Mouse (Mus musculus) hindbrain, embryonic 13.5 days (tissue): ENCODE results near the gene Rnf168. TPM values are rescaled to one million over a fixed set of nuclear protein-coding genes. Genes with fewer than 3 reads are reported as not detected.
"Not testable (repeated sequence)": the region's sequence is repeated elsewhere in the genome, so short reads cannot be mapped to it uniquely, and the experiment has no call there.

Experiments used
- ATAC-seq: fragments of 200-750 bp; cut with Nextera tagmentation; 2 replicates; pipeline ENCODE4 v1.8.0; 2017; ENCODE audit warnings: moderate TSS enrichment; ENCODE audit not compliant: low FRiP score
- H3K27ac ChIP-seq: fragments of 300-500 bp; sonication (generic); 2 replicates; pipeline ENCODE4 v1.5.1; 2015; ENCODE audit warnings: inconsistent platforms, mild to moderate bottlenecking, moderate library complexity
- H3K27me3 ChIP-seq: fragments of 300-500 bp; sonication (generic); 2 replicates; pipeline ENCODE4 v1.6.1; 2015; ENCODE audit warnings: mild to moderate bottlenecking, inconsistent platforms
- H3K36me3 ChIP-seq: fragments of 300-500 bp; sonication (generic); 2 replicates; pipeline ENCODE4 v1.6.1; 2015; ENCODE audit warnings: mild to moderate bottlenecking, inconsistent platforms
- H3K4me1 ChIP-seq: fragments of 300-500 bp; sonication (generic); replicated peaks from 2 replicates; pipeline ENCODE4 v1.6.1; 2015; ENCODE audit warnings: inconsistent platforms
- H3K4me2 ChIP-seq: fragments of 300-500 bp; sonication (generic); 2 replicates; pipeline ENCODE4 v1.6.1; 2015; ENCODE audit warnings: inconsistent platforms, mild to moderate bottlenecking, moderate library complexity
- H3K4me3 ChIP-seq: fragments of 300-500 bp; sonication (generic); 2 replicates; pipeline ENCODE4 v1.5.1; 2015; ENCODE audit warnings: mild to moderate bottlenecking, inconsistent platforms
- H3K9ac ChIP-seq: fragments of 300-500 bp; sonication (generic); 2 replicates; pipeline ENCODE4 v1.6.1; 2015; ENCODE audit warnings: mild to moderate bottlenecking, inconsistent platforms
- H3K9me3 ChIP-seq: fragments of 300-500 bp; sonication (generic); 2 replicates; pipeline ENCODE4 v1.6.1; 2016; ENCODE audit warnings: inconsistent platforms
- WGBS: fragments of 180-500 bp; shearing (Covaris S2); methylation state at CpG from one replicate; pipeline ENCODE4 v1.1.7; 2015; 5-methylcytosine and 5-hydroxymethylcytosine counted together
- polyA plus RNA-seq: library from polyadenylated mRNA; unstranded; fragments of >200 nt; fragmentation: Nextera tagmentation; extraction: Ambion mirVana; gene quantifications from 2 replicates; pipeline ENCODE4 v1.2.1, GENCODE M21; 2015

Rnf168 gene
- polyA plus RNA-seq, 1 experiment from 2014 or later = 29.1 TPM

- Histone ChIP-seq H3K9me3 (no peaks in the 10 kb centered on the region), H3K4me3 (no peak overlapping the region), H3K27me3 (no peaks in the 10 kb centered on the region), H3K9ac (no peak overlapping the region), H3K27ac (no peak overlapping the region), H3K4me2 (no peak overlapping the region), H3K4me1 (peaks cover 33% of the 10 kb centered on the region), H3K36me3 (no peaks in the 10 kb centered on the region)
- ATAC-seq = no peak
- WGBS = 76% methylated on average over 1 of the region's 1 CpGs
These were observed 1.4 kb upstream of the Rnf168 start for GRCm38 (mm10) chr16:32275830-32276229.

GRCm38 (mm10) chr16:32278396-32278795 lies 1.1 kb downstream of the Rnf168 start:
- Histone ChIP-seq H3K4me3 (peak overlapping the region; percentile 92), H3K4me1 (peaks cover 48% of the 10 kb centered on the region)

GRCm38 (mm10) chr16:32280211-32280610 lies 3.0 kb downstream of the Rnf168 start:
- no peaks in the 10 kb centered on the region for H3K27me3 ChIP-seq
- H3K4me2 ChIP-seq = peak overlapping the region; percentile 71
- peak overlapping the region; percentile 92 for H3K4me3 ChIP-seq
- 91% methylated on average over 8 of the region's 8 CpGs for WGBS
- peaks cover 27% of the 10 kb centered on the region for H3K36me3 ChIP-seq
- no peak overlapping the region for H3K27ac ChIP-seq
- H3K9ac ChIP-seq = peak overlapping the region; percentile 49; the same call in 1 of the 2 replicates
- no peaks in the 10 kb centered on the region for H3K9me3 ChIP-seq
- ATAC-seq = no peak
- peaks cover 48% of the 10 kb centered on the region for H3K4me1 ChIP-seq

More at GRCm38 (mm10) chr16:32278396-32278795, 1.1 kb downstream of the Rnf168 start:
- Histone ChIP-seq H3K27ac (peak overlapping the region; percentile 96; the same call in 1 of the 2 replicates), H3K9ac (peak overlapping the region; percentile 90), H3K4me2 (peak overlapping the region; percentile 71), H3K9me3 (no peaks in the 10 kb centered on the region), H3K27me3 (no peaks in the 10 kb centered on the region), H3K36me3 (peaks cover 9% of the 10 kb centered on the region)
- ATAC-seq = no peak
- WGBS = 58% methylated on average over 7 of the region's 7 CpGs

- Histone ChIP-seq H3K4me2 (no peak overlapping the region), H3K27me3 (no peaks in the 10 kb centered on the region), H3K36me3 (peaks cover 45% of the 10 kb centered on the region), H3K4me1 (peaks cover 42% of the 10 kb centered on the region), H3K4me3 (no peak overlapping the region), H3K9me3 (no peaks in the 10 kb centered on the region), H3K27ac (no peak overlapping the region), H3K9ac (no peak overlapping the region)
- ATAC-seq = no peak
These were observed 5.3 kb downstream of the Rnf168 start for GRCm38 (mm10) chr16:32282608-32283007.

- Histone ChIP-seq H3K27me3 (no peaks in the 10 kb centered on the region), H3K9me3 (no peaks in the 10 kb centered on the region), H3K4me2 (no peak overlapping the region), H3K4me1 (no peaks in the 10 kb centered on the region), H3K27ac (no peak overlapping the region), H3K9ac (no peak overlapping the region), H3K36me3 (peaks cover 52% of the 10 kb centered on the region), H3K4me3 (no peak overlapping the region)
- WGBS = 95% methylated on average over 4 of the region's 4 CpGs
- ATAC-seq = no peak
These were observed 14.6 kb downstream of the Rnf168 start for GRCm38 (mm10) chr16:32291821-32292220.

GRCm38 (mm10) chr16:32299617-32300016 lies 22.4 kb downstream of the Rnf168 start:
- H3K9ac ChIP-seq, H3K27me3 ChIP-seq, H3K27ac ChIP-seq, H3K9me3 ChIP-seq, H3K4me1 ChIP-seq, H3K4me2 ChIP-seq, H3K4me3 ChIP-seq, ATAC-seq: not testable (repeated sequence)
- peaks cover 58% of the 10 kb centered on the region for H3K36me3 ChIP-seq
- 95% methylated on average over 4 of the region's 4 CpGs for WGBS

GRCm38 (mm10) chr16:32303046-32303445 lies 25.8 kb downstream of the Rnf168 start:
- no peak overlapping the region for H3K9ac ChIP-seq
- 30% methylated on average over 1 of the region's 1 CpGs for whole genome bisulfite sequencing
- H3K4me1 ChIP-seq = no peaks in the 10 kb centered on the region
- no peak overlapping the region for H3K27ac ChIP-seq
- H3K9me3 ChIP-seq = no peaks in the 10 kb centered on the region
- no peaks in the 10 kb centered on the region for H3K27me3 ChIP-seq
- no peak overlapping the region for H3K4me2 ChIP-seq
- ATAC-seq = no peak
- H3K36me3 ChIP-seq = peaks cover 34% of the 10 kb centered on the region
- H3K4me3 ChIP-seq = no peak overlapping the region

- no peak overlapping the region for H3K4me3 ChIP-seq
- WGBS = 98% methylated on average over 7 of the region's 7 CpGs
- H3K9ac ChIP-seq = no peak overlapping the region
- no peaks in the 10 kb centered on the region for H3K9me3 ChIP-seq
- H3K4me1 ChIP-seq = no peaks in the 10 kb centered on the region
- H3K27me3 ChIP-seq = no peaks in the 10 kb centered on the region
- H3K36me3 ChIP-seq = peaks cover 26% of the 10 kb centered on the region
- H3K27ac ChIP-seq = no peak overlapping the region
- H3K4me2 ChIP-seq = no peak overlapping the region
- ATAC-seq = no peak
These were observed 26.6 kb downstream of the Rnf168 start for GRCm38 (mm10) chr16:32303886-32304285.

- Histone ChIP-seq H3K9ac (no peak overlapping the region), H3K4me3 (no peak overlapping the region), H3K4me1 (peaks cover 8% of the 10 kb centered on the region; the same call in 1 of the 2 replicates), H3K9me3 (no peaks in the 10 kb centered on the region), H3K4me2 (no peak overlapping the region), H3K27me3 (no peaks in the 10 kb centered on the region), H3K36me3 (no peaks in the 10 kb centered on the region), H3K27ac (no peak overlapping the region)
- ATAC-seq = no peak
- WGBS = 78% methylated on average over 4 of the region's 4 CpGs
These were observed 34.7 kb downstream of the Rnf168 start for GRCm38 (mm10) chr16:32311970-32312369.

GRCm38 (mm10) chr16:32312386-32312785 lies 35.1 kb downstream of the Rnf168 start:
- Histone ChIP-seq H3K27ac (no peak overlapping the region), H3K4me2 (no peak overlapping the region), H3K4me1 (peaks cover 8% of the 10 kb centered on the region; the same call in 1 of the 2 replicates), H3K27me3 (no peaks in the 10 kb centered on the region), H3K9ac (no peak overlapping the region), H3K4me3 (no peak overlapping the region), H3K36me3 (no peaks in the 10 kb centered on the region), H3K9me3 (no peaks in the 10 kb centered on the region)
- WGBS = 54% methylated on average over 5 of the region's 5 CpGs
- ATAC-seq = no peak

- ATAC-seq = no peak
- Histone ChIP-seq H3K4me3 (no peak overlapping the region), H3K4me2 (no peak overlapping the region), H3K9ac (no peak overlapping the region), H3K27me3 (no peaks in the 10 kb centered on the region), H3K27ac (peak overlapping the region; percentile 18; the same call in 1 of the 2 replicates), H3K4me1 (peaks cover 8% of the 10 kb centered on the region; the same call in 1 of the 2 replicates), H3K36me3 (no peaks in the 10 kb centered on the region), H3K9me3 (no peaks in the 10 kb centered on the region)
- WGBS = 63% methylated on average over 4 of the region's 4 CpGs
These were observed 35.6 kb downstream of the Rnf168 start for GRCm38 (mm10) chr16:32312859-32313258.

GRCm38 (mm10) chr16:32316601-32317000 lies 39.3 kb downstream of the Rnf168 start:
- Histone ChIP-seq H3K36me3 (no peaks in the 10 kb centered on the region), H3K27ac (no peak overlapping the region), H3K4me2 (no peak overlapping the region), H3K4me3 (no peak overlapping the region), H3K9me3 (no peaks in the 10 kb centered on the region), H3K4me1 (peaks cover 8% of the 10 kb centered on the region; the same call in 1 of the 2 replicates), H3K27me3 (no peaks in the 10 kb centered on the region), H3K9ac (no peak overlapping the region)
- no peak for ATAC-seq
- 73% methylated on average over 2 of the region's 2 CpGs for WGBS

GRCm38 (mm10) chr16:32323953-32324352 lies 46.7 kb downstream of the Rnf168 start:
- H3K4me1 ChIP-seq = no peaks in the 10 kb centered on the region
- H3K27ac ChIP-seq = no peak overlapping the region
- no peaks in the 10 kb centered on the region for H3K27me3 ChIP-seq
- H3K4me2 ChIP-seq = no peak overlapping the region
- no peak overlapping the region for H3K4me3 ChIP-seq
- ATAC-seq = no peak
- H3K9ac ChIP-seq = no peak overlapping the region
- no peaks in the 10 kb centered on the region for H3K9me3 ChIP-seq
- no peaks in the 10 kb centered on the region for H3K36me3 ChIP-seq
- WGBS = 42% methylated on average over 7 of the region's 7 CpGs
